Mouse (Mus musculus) thymus, adult 18-20 months (tissue): Measurements from ENCODE around the gene Nbeal1.
"Not testable (repeated sequence)": the region's sequence is repeated elsewhere in the genome, so short reads cannot be mapped to it uniquely, and the experiment has no call there.

ENCODE experiments used
- DNase-seq, 2 experiments: peaks; one replicate each; pipeline ENCODE4 v3.0.0; 2022; ENCODE audit warnings: mixed read lengths in 2 of 2

Gene Nbeal1

DNA sequence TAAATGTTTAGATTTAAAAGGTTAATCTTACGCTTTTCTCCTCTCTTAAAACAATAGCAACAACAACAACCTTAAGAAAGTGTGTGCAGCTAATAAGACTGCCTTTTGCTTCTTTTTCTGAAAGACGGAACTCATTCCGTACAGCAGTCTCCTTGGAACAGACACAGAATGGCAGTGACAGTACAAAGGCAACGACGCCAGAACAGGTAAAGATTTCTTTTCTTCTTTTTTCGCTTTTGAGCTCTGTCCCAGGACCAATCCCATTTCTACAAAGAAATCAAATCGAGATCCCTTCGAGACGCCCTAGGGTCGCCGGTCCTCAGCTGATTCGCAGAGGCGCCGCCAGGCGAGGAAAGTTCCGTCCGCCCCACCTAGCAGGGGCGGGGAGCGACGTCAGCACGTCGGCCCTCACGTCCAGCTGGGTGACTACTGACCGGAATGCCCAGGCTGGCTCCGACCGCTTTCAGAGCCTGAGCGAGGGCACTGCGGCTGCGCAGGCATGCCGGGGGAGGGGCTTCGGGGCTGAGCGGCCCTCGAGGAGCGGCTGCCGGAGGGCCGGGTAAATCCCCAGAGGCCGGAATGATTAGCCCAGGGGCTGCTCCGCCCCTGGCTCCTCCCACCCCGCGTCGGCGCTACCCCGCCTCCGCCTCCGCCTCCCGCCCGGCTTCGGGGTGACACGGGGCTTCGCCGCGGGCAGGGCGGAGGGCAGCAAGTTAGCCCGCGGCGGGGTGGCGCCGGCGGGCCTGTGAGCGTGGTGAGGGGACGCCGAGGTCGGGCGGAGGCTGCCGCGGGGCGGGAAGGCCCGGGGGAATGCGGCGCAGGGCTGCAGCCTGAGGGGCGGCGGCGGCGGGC is at the start of gene Nbeal1:
Gene Nbeal1, plus strand, starts transcription at position 668 of the 852 bp plus-strand sequence.
- peak; percentile 93 to 94 for DNase-seq

DNA sequence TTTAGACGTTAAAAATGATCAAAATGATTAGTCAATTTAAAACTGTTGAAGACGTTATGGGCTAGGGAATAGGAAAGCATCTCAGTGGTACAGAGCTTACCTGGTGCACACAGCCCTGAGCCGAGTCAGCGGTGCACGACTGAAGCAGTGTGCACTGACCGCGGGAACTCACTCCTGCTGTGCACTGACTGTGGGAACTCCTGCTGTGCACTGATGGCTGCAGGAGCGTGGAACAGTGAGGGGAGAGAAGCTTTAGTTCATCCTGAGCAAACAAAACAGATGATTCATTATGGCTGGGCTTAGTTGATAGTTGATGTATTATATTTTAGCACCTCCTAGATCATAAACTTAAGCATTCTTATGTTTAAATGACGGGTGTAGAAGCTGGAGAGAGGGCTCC is 43.1 kb upstream of the Nbeal1 start:
- DNase-seq: no peak

- DNase-seq: no peak
These were observed 27.7 kb upstream of the Nbeal1 start for GRCm38 (mm10) chr1:60152700-60153099.

DNA sequence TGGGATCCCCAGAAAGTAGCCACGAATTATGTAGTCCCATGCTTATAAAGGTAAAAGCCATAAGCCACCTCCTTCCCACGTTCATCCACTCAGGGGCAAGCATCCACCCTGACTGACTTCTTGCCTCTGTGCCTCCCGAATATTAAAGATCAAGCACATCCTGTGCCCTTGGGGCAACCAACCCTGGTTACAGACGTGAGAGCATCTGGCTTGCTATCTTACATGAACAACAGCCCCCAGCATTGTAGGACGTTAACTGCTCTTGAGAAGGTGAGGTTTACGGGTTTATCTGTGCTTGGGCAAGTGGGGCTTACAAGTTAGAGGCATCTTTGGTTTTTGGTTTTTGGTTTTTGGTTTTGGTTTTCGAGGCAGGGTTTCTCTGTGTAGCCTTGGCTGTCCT is 23.7 kb upstream of the Nbeal1 start:
- no peak for DNase-seq

GRCm38 (mm10) chr1:60158411-60158810 is 22.0 kb upstream of the Nbeal1 start:
- DNase-seq: peak in 1 of 2 experiments; percentile 18

DNA sequence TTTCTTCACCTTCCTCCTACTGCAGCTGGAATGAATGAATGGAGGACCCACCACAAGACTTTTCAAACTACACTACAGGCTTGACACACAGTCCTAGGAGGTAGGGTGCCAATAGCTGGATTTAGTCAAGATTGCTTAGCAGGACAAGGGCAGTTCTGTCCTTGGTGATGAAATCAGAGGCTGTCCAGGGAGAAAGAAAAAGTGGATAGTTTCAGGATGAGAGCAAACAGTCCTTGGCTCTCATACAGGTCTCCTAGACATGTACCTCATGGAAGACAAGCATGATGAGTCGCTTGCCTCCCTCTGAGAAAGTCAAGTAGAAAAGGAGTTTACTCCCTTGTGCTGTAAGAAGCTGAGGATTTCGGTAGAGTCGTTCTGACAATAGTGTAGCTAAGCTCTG is 16.7 kb upstream of the Nbeal1 start:
- no peak for DNase-seq

GRCm38 (mm10) chr1:60169626-60170025 is 10.8 kb upstream of the Nbeal1 start:
- no peak for DNase-seq

DNA sequence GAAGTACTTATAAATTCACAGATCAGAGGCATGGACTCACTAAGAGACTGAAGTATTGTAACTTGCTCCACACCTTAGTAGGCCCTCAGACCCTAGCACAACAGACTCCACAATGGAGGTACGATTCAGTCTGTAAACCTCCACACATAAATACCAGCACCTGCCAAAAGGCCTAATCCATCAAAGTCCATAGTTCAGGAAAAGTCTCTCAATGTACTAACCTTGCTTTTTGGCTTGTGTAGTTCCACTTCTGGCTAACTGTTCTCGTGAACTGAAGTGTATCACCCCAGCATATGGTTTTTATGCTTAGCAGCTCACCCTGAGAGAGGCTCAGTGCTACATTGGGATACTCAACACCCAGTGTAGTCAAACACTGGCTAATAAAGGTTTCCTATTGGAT is 10.1 kb upstream of the Nbeal1 start:
- DNase-seq: no peak

GRCm38 (mm10) chr1:60173119-60173518 is 7.3 kb upstream of the Nbeal1 start:
- DNase-seq: no peak

DNA sequence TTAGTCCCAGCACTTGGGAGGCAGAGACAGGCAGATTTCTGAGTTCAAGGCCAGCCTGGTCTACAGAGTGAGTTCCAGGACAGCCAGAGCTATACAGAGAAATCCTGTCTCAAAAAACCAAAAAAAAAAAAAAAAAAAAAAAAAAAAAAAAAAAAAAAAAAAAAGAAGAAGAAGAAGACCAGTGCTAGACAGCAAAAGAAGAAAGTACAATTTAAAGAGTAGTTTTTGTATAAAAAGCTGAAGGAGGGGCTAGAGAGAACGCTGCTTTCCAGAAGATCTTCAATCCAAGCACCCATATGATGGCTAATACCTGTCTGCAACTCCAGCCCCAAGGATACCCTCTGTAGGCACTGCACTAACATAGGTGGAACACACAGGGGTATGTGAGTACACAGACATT is 2.6 kb upstream of the Nbeal1 start:
- not testable (repeated sequence) for DNase-seq

- no peak for DNase-seq
These were observed 1.0 kb upstream of the Nbeal1 start for GRCm38 (mm10) chr1:60179376-60179775.

DNA sequence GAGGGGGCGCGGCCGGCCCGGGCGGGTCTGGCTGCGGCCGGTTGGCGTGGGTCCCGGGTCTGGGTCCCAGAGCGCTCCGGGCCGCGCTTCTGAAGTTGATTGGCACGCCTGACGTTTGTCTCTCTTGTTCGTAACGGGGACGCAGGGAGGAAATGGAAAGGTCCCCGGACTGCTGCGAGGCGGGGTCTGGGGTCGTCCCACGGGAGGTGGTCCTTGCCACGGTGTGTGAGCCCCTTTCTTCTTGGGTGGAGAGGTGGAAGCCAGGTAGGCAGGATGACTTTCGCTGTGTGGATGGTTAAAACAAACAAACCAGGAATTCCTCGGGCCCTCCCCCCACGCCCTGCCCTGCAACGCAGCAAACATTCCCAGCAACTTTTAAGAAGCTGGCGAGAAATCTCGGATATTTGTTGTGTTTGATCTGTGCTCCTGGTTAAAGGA is 404 bp downstream of the Nbeal1 start:
- DNase-seq: no peak

DNA sequence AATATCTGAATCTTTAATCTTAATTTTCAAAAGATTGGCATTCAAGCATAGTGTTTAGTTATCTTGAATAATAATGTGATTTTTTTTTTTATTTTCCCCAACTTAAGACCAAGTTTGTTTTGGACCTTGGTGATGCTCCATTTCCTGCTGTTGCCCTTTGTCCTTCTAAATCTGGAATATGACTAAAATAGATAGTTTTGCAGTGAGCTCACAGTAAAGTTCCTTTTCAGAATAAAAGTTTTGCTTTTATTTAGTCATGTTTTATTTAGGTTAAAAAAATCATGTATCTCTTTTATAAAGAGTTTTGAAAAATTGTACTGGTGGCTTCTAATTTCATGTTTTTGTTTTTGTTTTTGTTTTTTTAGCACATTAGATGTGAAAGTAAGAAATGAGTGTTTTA is 8.1 kb downstream of the Nbeal1 start:
- no peak for DNase-seq

GRCm38 (mm10) chr1:60196813-60197212 is 16.4 kb downstream of the Nbeal1 start:
- no peak for DNase-seq

DNA sequence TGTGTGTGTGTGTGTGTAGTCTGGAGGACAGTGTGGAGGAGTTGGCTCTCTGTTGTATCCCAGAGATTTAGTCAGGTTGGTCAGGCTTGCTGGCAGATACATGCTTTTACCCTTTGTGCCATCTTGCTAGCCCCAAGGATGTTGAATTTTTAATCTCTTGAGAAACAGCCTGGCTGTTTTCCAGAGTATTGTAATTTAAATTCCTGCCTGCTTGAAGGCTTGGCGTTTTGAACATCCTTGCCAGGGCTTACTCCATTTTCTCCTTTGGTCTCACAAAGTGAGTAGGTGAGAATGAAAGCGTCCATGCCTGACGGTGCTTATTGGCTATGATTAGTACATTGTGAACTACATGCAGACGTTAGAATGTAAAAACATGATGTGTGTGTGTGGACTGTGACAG is 18.6 kb downstream of the Nbeal1 start:
- DNase-seq: no peak

DNA sequence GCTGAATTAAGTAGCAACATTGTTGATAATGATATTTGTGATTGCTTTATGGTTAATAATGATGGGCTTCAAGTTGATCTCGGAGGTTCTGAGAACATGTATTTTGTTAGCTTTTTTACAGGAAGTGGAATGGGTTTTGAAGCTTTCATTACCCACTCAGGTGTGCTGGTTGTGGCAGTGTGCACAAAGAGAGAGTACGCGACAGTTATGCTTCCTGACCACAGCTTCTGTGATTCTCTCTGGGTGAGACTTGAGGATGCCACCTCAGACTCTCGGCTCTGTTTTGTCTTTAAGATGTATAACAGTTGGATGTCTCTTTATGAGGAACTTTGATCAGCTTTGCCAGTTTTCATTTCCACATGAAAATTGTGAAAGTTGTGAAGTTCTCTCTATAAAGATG is 55.9 kb downstream of the Nbeal1 start:
- peak; percentile 30 to 59 for DNase-seq

DNA sequence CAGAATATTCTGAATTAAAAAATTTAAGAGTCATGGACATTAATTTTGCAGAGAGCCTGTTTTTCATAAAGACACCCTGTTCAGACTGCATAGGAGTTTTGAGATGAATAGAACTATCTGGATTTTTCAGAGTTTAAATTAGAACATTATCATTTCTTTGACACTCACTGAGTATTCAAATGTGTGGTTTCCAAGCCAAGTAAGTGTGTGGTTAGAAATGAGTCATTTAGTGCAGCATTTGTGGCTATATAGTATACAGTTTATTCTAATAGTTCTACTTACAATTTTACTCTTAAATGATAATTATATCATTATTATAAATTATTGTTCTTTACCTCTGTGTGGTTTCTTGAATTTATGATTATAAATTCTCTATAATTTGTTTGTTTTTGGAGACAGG is 60.0 kb downstream of the Nbeal1 start:
- no peak for DNase-seq

- DNase-seq: no peak
These were observed 87.7 kb downstream of the Nbeal1 start for GRCm38 (mm10) chr1:60268113-60268512.

DNA sequence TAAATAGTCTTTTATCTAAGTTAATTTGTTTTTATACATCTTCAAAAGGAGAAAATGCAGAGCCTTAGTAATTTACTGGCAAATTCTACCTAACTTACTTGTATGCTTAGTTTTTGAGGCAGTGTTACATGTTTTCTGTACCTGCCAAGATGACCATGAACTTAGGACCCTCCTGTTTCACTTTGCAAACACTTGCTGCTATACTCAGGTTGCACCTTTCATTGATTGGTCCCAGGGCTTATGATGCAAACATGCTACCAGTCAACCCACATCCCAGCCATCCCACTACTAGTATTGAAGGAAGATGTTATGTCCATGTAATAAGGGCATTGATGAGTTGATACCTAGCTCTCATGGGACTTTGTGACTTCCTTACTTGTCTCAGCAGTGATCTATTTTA is 88.9 kb downstream of the Nbeal1 start:
- no peak for DNase-seq

GRCm38 (mm10) chr1:60272471-60272870 is 92.1 kb downstream of the Nbeal1 start:
- DNase-seq: peak in 1 of 2 experiments; percentile 4

DNA sequence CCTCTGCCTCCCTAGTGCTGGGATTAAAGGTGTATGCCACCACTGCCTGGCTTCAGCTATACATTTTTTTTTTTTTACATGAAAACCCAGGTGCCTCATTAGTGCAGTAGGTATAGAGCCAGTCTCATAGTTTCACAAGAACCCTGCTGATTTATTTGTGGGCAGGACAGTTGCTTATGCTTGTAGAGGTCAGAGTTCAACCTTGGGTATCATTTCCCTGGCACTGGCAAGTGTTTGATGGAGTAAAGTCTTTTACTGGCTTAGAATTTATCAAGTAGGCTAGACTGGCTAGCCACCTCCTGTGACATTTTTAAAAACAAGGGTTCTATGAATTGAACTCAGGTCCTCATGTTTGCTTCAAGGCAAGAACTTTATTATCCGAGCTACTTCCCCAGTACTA is 113.5 kb downstream of the Nbeal1 start:
- DNase-seq: no peak

DNA sequence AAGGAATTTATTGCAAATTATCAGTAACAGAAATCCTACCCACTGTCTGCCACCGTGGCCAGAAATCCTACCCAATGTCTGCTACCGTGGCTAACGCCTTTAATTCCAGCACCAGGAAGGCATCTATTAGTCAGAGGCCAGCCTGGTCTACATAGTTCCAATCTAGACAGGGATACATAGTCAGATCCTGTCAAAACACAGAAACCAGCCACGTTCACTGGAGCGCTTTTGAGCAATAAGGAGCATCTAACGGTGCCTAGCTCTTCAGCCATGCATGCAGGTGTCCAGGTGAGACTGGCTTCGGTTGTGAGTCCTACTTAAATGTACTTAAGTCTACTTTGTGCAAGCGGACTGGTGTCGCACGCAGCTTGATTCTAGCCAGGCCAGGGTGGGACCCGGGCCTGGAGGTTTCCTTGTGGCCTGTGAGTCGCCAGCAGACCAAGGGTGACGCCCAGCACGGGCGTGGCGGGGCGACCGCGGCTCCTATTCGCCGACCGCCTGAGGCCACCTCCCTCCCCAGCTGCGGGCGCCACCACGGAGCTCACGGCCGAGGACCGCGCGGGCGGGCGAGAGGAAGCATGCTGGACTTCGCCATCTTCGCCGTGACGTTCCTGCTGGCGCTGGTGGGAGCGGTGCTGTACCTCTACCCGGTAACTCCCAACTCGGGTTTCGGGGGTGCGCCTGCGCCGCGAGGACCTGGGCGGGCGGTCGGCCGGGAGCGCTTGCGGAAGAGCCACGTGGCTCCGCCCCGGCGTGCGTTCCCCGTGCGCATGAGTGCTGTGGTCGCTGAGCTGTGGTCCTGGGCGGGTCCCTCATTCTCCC is 162.6 kb downstream of the Nbeal1 start, which contains the start of gene Cyp20a1:
Gene Cyp20a1, plus strand, starts transcription at position 516 of the 822 bp plus-strand sequence.
- peak; percentile 79 to 83 for DNase-seq

GRCm38 (mm10) chr1:60343630-60344455 is 163.4 kb downstream of the Nbeal1 start:
- DNase-seq: no peak
